Mouse (Mus musculus) ES-E14 (cell line): ENCODE results near the gene Arhgap24. TPM values are rescaled to one million over a fixed set of nuclear protein-coding genes. Genes with fewer than 3 reads are reported as not detected.

ENCODE experiments used
- DNase-seq: peaks from one replicate; pipeline ENCODE4 v3.0.0-alpha.2; 2013; ENCODE audit warnings: low read depth, low spot score
- H3K27ac ChIP-seq: 2 replicates; pipeline ENCODE4 v1.5.1; 2012; ENCODE audit warnings: low read depth, mild to moderate bottlenecking, low read length, moderate library complexity, mixed read lengths; ENCODE audit not compliant: poor library complexity, insufficient read depth, severe bottlenecking
- H3K36me3 ChIP-seq: 2 replicates; pipeline ENCODE4 v1.6.1; 2012; ENCODE audit warnings: mild to moderate bottlenecking, low read length, moderate library complexity, mixed read lengths; ENCODE audit not compliant: control insufficient read depth, poor library complexity, insufficient read depth, severe bottlenecking
- H3K4me1 ChIP-seq, 2 experiments: fragments of 150-350 bp in 1 of 2; sonication (generic) in 1 of 2; 2 replicates each; pipeline ENCODE4 v1.6.1; 2012; ENCODE audit warnings: low read length in 2 of 2, mild to moderate bottlenecking in 1 of 2, mixed read lengths in 1 of 2; ENCODE audit not compliant: control insufficient read depth in 2 of 2, insufficient read depth in 2 of 2, poor library complexity in 1 of 2
- H3K4me3 ChIP-seq, 2 experiments: fragments of 150-350 bp in 1 of 2; sonication (generic) in 1 of 2; 2 replicates each; pipeline ENCODE4 v1.5.1; 2012; ENCODE audit warnings: low read length in 2 of 2, low read depth in 1 of 2, mild to moderate bottlenecking in 1 of 2, mixed read lengths in 1 of 2; ENCODE audit not compliant: insufficient read depth in 1 of 2, poor library complexity in 1 of 2, severe bottlenecking in 1 of 2
- H3K9ac ChIP-seq: 2 replicates; pipeline ENCODE4 v1.6.1; 2012; ENCODE audit warnings: low read depth, mild to moderate bottlenecking, low read length, mixed read lengths; ENCODE audit not compliant: poor library complexity, insufficient read depth, severe bottlenecking
- H3K9me3 ChIP-seq: fragments of 150-350 bp; sonication (generic); 2 replicates; pipeline ENCODE4 v1.6.1; 2012; ENCODE audit warnings: low read depth, mild to moderate bottlenecking, low read length; ENCODE audit not compliant: control insufficient read depth, insufficient read depth
- CHD2 ChIP-seq: IDR thresholded peaks from 2 replicates; pipeline ENCODE4 v1.6.1; 2014; ENCODE audit warnings: mild to moderate bottlenecking, low read depth, low read length, inconsistent platforms
- HCFC1 ChIP-seq: IDR thresholded peaks from 2 replicates; pipeline ENCODE4 v1.6.1; 2012; ENCODE audit warnings: low read length, inconsistent platforms, borderline replicate concordance; ENCODE audit not compliant: insufficient read depth
- MAFK ChIP-seq: IDR thresholded peaks from 2 replicates; pipeline ENCODE4 v1.6.1; 2014; ENCODE audit warnings: mild to moderate bottlenecking, low read depth, low read length, inconsistent platforms; ENCODE audit not compliant: insufficient read depth
- ZC3H11A ChIP-seq: IDR thresholded peaks from 2 replicates; pipeline ENCODE4 v1.6.1; 2012; ENCODE audit warnings: low read depth, mild to moderate bottlenecking, inconsistent platforms, low read length, borderline replicate concordance
- ZNF384 ChIP-seq: IDR thresholded peaks from 2 replicates; pipeline ENCODE4 v1.6.1; 2012; ENCODE audit warnings: low read depth, low read length, inconsistent platforms
- in situ Hi-C, 2 experiments: fragments of 600-800 bp; cut with MboI; formaldehyde crosslinking; loops; one replicate each; pipeline ENCODE4 v1.15.1; 2025; ENCODE audit warnings: low sequenced_read_pairs in 2 of 2, inconsistent platforms in 1 of 2; ENCODE audit not compliant: unreplicated experiment in 2 of 2
- total RNA-seq: library from RNA; depleted of rRNA; stranded (reverse); fragments of 300-350 nt; gene quantifications from 2 replicates; pipeline ENCODE4 v1.2.3, GENCODE M21; 2012

The Arhgap24 gene
- total RNA-seq, 1 experiment, result 0.89 TPM

GRCm38 (mm10) chr5:102447436-102447835 is 33.8 kb upstream of the Arhgap24 start:
- Histone ChIP-seq H3K9ac (no peak overlapping the region), H3K4me3 (no peak overlapping the region), H3K9me3 (no peaks in the 10 kb centered on the region), H3K27ac (no peak overlapping the region), H3K36me3 (no peaks in the 10 kb centered on the region), H3K4me1 (no peaks in the 10 kb centered on the region)
- TF ChIP-seq ZNF384 (no peak), HCFC1 (no peak), ZC3H11A (no peak), MAFK (no peak), CHD2 (no peak)
- DNase-seq, result no peak
- in situ Hi-C loops, result no loop called here

GRCm38 (mm10) chr5:102450897-102451296 is 30.3 kb upstream of the Arhgap24 start:
- Histone ChIP-seq H3K4me3 (no peak overlapping the region), H3K4me1 (no peaks in the 10 kb centered on the region), H3K9ac (no peak overlapping the region), H3K36me3 (no peaks in the 10 kb centered on the region), H3K27ac (no peak overlapping the region), H3K9me3 (no peaks in the 10 kb centered on the region)
- in situ Hi-C loops, result no loop called here
- TF ChIP-seq HCFC1, result no peak
- no peak for TF ChIP-seq CHD2
- no peak for TF ChIP-seq ZNF384
- TF ChIP-seq MAFK, result no peak
- no peak for TF ChIP-seq ZC3H11A
- DNase-seq, result no peak

GRCm38 (mm10) chr5:102452079-102452797 is 29.0 kb upstream of the Arhgap24 start:
- Histone ChIP-seq H3K9ac (no peak overlapping the region), H3K36me3 (no peaks in the 10 kb centered on the region), H3K4me3 (no peak overlapping the region), H3K4me1 (no peaks in the 10 kb centered on the region), H3K27ac (no peak overlapping the region), H3K9me3 (no peaks in the 10 kb centered on the region)
- TF ChIP-seq ZC3H11A (no peak), HCFC1 (no peak), MAFK (no peak), ZNF384 (no peak), CHD2 (no peak)
- in situ Hi-C loops, result no loop called here
- no peak for DNase-seq

GRCm38 (mm10) chr5:102453324-102453723 is 27.9 kb upstream of the Arhgap24 start:
- H3K9me3 ChIP-seq, result no peaks in the 10 kb centered on the region
- DNase-seq, result no peak
- no peaks in the 10 kb centered on the region for H3K4me1 ChIP-seq
- no peak for TF ChIP-seq ZNF384
- TF ChIP-seq HCFC1, result no peak
- TF ChIP-seq MAFK, result no peak
- no peak for TF ChIP-seq ZC3H11A
- TF ChIP-seq CHD2, result no peak
- H3K9ac ChIP-seq, result no peak overlapping the region
- no peak overlapping the region for H3K4me3 ChIP-seq
- H3K36me3 ChIP-seq, result no peaks in the 10 kb centered on the region
- no peak overlapping the region for H3K27ac ChIP-seq
- in situ Hi-C loops, result no loop called here

- no peak for DNase-seq
- Histone ChIP-seq H3K9me3 (no peaks in the 10 kb centered on the region), H3K4me3 (no peak overlapping the region), H3K9ac (no peak overlapping the region), H3K4me1 (no peaks in the 10 kb centered on the region), H3K36me3 (no peaks in the 10 kb centered on the region), H3K27ac (no peak overlapping the region)
- in situ Hi-C loops, result no loop called here
- TF ChIP-seq MAFK (no peak), ZNF384 (no peak), ZC3H11A (no peak), CHD2 (no peak), HCFC1 (no peak)
These were observed 25.9 kb upstream of the Arhgap24 start for GRCm38 (mm10) chr5:102455247-102455646.
